Mouse (Mus musculus) brain, embryonic 14.5 days (tissue): ENCODE measurements around the gene Sh2d6. TPM values are rescaled to one million over a fixed set of nuclear protein-coding genes. Genes with fewer than 3 reads are reported as not detected.
"Not testable (repeated sequence)": the region's sequence is repeated elsewhere in the genome, so short reads cannot be mapped to it uniquely, and the experiment has no call there.

Experiments
- DNase-seq: peaks from one replicate; pipeline ENCODE4 v3.0.0-alpha.2; 2011; ENCODE audit warnings: low read depth
- CTCF ChIP-seq: fragments of 200-500 bp; IDR thresholded peaks from 2 replicates; pipeline ENCODE4 v1.5.1; 2012; ENCODE audit warnings: inconsistent platforms, mild to moderate bottlenecking, moderate library complexity, borderline replicate concordance; ENCODE audit not compliant: insufficient read depth, insufficient read length; ENCODE audit errors: extremely low read depth
- POLR2A ChIP-seq: fragments of 200-500 bp; IDR thresholded peaks from 2 replicates; pipeline ENCODE4 v1.6.1; 2012; ENCODE audit warnings: mild to moderate bottlenecking, inconsistent platforms, borderline replicate concordance; ENCODE audit not compliant: poor library complexity, insufficient read depth, insufficient read length, severe bottlenecking; ENCODE audit errors: extremely low read depth
- polyA plus RNA-seq: library from polyadenylated mRNA; depleted of rRNA; stranded (reverse); fragments of >200 nt; gene quantifications from 2 replicates; pipeline ENCODE4 v1.2.3, GENCODE M21; 2012

Gene Sh2d6
- polyA plus RNA-seq, 1 experiment: 1.2 TPM

GRCm38 (mm10) chr6:72506104-72506503 lies 15.4 kb downstream of the Sh2d6 start:
- no peak for TF ChIP-seq POLR2A
- TF ChIP-seq CTCF: no peak

GRCm38 (mm10) chr6:72503939-72504338 lies 17.6 kb downstream of the Sh2d6 start:
- TF ChIP-seq CTCF: no peak
- no peak for TF ChIP-seq POLR2A
- peak; percentile 23 for DNase-seq

More at GRCm38 (mm10) chr6:72506104-72506503, 15.4 kb downstream of the Sh2d6 start:
- no peak for DNase-seq

GRCm38 (mm10) chr6:72503309-72503708 lies 18.2 kb downstream of the Sh2d6 start:
- no peak for TF ChIP-seq POLR2A
- DNase-seq: no peak

- DNase-seq: no peak
- TF ChIP-seq POLR2A (no peak), CTCF (no peak)
Observed at GRCm38 (mm10) chr6:72498950-72499349, 22.6 kb downstream of the Sh2d6 start.

GRCm38 (mm10) chr6:72492892-72493291 lies 28.6 kb downstream of the Sh2d6 start:
- TF ChIP-seq CTCF (no peak), POLR2A (no peak)
- no peak for DNase-seq

GRCm38 (mm10) chr6:72491151-72491550 lies 30.4 kb downstream of the Sh2d6 start:
- no peak for DNase-seq
- TF ChIP-seq CTCF (no peak), POLR2A (no peak)

GRCm38 (mm10) chr6:72489534-72489933 lies 32.0 kb downstream of the Sh2d6 start:
- TF ChIP-seq CTCF (no peak), POLR2A (no peak)
- DNase-seq: no peak

- TF ChIP-seq POLR2A: no peak
- TF ChIP-seq CTCF: no peak
- no peak for DNase-seq
Observed at GRCm38 (mm10) chr6:72488850-72489249, 32.7 kb downstream of the Sh2d6 start.

GRCm38 (mm10) chr6:72487282-72487681 lies 34.2 kb downstream of the Sh2d6 start:
- TF ChIP-seq POLR2A (no peak), CTCF (no peak)
- DNase-seq: no peak

GRCm38 (mm10) chr6:72486307-72486706 lies 35.2 kb downstream of the Sh2d6 start:
- TF ChIP-seq POLR2A (no peak), CTCF (no peak)
- no peak for DNase-seq

GRCm38 (mm10) chr6:72484887-72485286 lies 36.6 kb downstream of the Sh2d6 start:
- TF ChIP-seq CTCF (no peak), POLR2A (no peak)
- no peak for DNase-seq

- no peak for TF ChIP-seq CTCF
- no peak for TF ChIP-seq POLR2A
- no peak for DNase-seq
Observed at GRCm38 (mm10) chr6:72482156-72482555, 39.4 kb downstream of the Sh2d6 start.

- DNase-seq: no peak
- no peak for TF ChIP-seq CTCF
- TF ChIP-seq POLR2A: no peak
Observed at GRCm38 (mm10) chr6:72480422-72480702, 41.1 kb downstream of the Sh2d6 start.

GRCm38 (mm10) chr6:72479645-72480421 lies 41.7 kb downstream of the Sh2d6 start:
- TF ChIP-seq POLR2A: no peak
- TF ChIP-seq CTCF: no peak
- no peak for DNase-seq

GRCm38 (mm10) chr6:72478691-72479090 lies 42.8 kb downstream of the Sh2d6 start:
- not testable (repeated sequence) for DNase-seq
